Mouse (Mus musculus) CH12.LX (cell line): ENCODE results near the gene Myl7. TPM values are rescaled to one million over a fixed set of nuclear protein-coding genes. Genes with fewer than 3 reads are reported as not detected.

Experiments
- DNase-seq: peaks from one replicate; pipeline ENCODE4 v3.0.0-alpha.2; 2013; ENCODE audit errors: extremely low read depth
- H3K27ac ChIP-seq: 2 replicates; pipeline ENCODE4 v1.5.1; 2012; ENCODE audit warnings: low read depth, mild to moderate bottlenecking, control low read depth, moderate library complexity; ENCODE audit not compliant: insufficient read depth
- H3K27me3 ChIP-seq: replicated peaks from 2 replicates; pipeline ENCODE3; 2012; ENCODE audit warnings: inconsistent platforms
- H3K36me3 ChIP-seq, 2 experiments: replicated peaks in 1 of 2; 2 replicates each; pipeline versions ENCODE3 to v1.6.1; 2012; ENCODE audit warnings: inconsistent platforms in 1 of 2, low read length in 1 of 2, mild to moderate bottlenecking in 1 of 2, mixed read lengths in 1 of 2, moderate library complexity in 1 of 2; ENCODE audit not compliant: control insufficient read depth in 1 of 2, insufficient read depth in 1 of 2
- H3K4me1 ChIP-seq, 2 experiments: 2 replicates each; pipeline ENCODE4 v1.6.1; 2012; ENCODE audit warnings: inconsistent platforms in 1 of 2, moderate library complexity in 1 of 2; ENCODE audit not compliant: insufficient read depth in 2 of 2, control insufficient read depth in 1 of 2
- H3K4me2 ChIP-seq: 2 replicates; pipeline ENCODE4 v1.6.1; 2012; ENCODE audit warnings: low read depth, mild to moderate bottlenecking, control low read depth; ENCODE audit not compliant: poor library complexity, insufficient read depth, severe bottlenecking
- H3K4me3 ChIP-seq, 3 experiments: fragments of 150-350 bp in 1 of 3; sonication (generic) in 1 of 3; replicated peaks in 1 of 3; 2 replicates each; pipeline versions ENCODE3 to v1.5.1; 2011 to 2012; ENCODE audit warnings: low read depth in 2 of 3, low read length in 2 of 3, mild to moderate bottlenecking in 2 of 3, moderate library complexity in 2 of 3, control low read depth in 1 of 3, improper control_type of control experiment in 1 of 3, inconsistent platforms in 1 of 3, mixed read lengths in 1 of 3; ENCODE audit not compliant: poor library complexity in 1 of 3
- H3K79me2 ChIP-seq: replicated peaks from 2 replicates; pipeline ENCODE4 v1.6.1; 2012; ENCODE audit warnings: mild to moderate bottlenecking, moderate library complexity; ENCODE audit not compliant: control insufficient read depth, poor library complexity, insufficient read depth, severe bottlenecking; ENCODE audit errors: extremely low read depth
- H3K9ac ChIP-seq: 2 replicates; pipeline ENCODE4 v1.6.1; 2012; ENCODE audit warnings: low read depth, mild to moderate bottlenecking, control low read depth, moderate library complexity; ENCODE audit not compliant: insufficient read depth
- H3K9me3 ChIP-seq: replicated peaks from 2 replicates; pipeline ENCODE3; 2012; ENCODE audit warnings: low read length, inconsistent platforms, mixed read lengths
- BHLHE40 ChIP-seq: IDR thresholded peaks from 2 replicates; pipeline ENCODE4 v1.6.1; 2011; ENCODE audit warnings: mild to moderate bottlenecking, low read depth, low read length, improper control_type of control experiment
- CTCF ChIP-seq, 2 experiments: IDR thresholded peaks in 1 of 2; conservative IDR thresholded peaks in 1 of 2; 2 replicates each; pipeline ENCODE4 v1.5.1; 2011 to 2012; ENCODE audit warnings: low read depth in 2 of 2, low read length in 2 of 2, improper control_type of control experiment in 1 of 2, inconsistent platforms in 1 of 2, mild to moderate bottlenecking in 1 of 2, moderate library complexity in 1 of 2
- E2F4 ChIP-seq: IDR thresholded peaks from 2 replicates; pipeline ENCODE4 v1.6.1; 2011; ENCODE audit warnings: low read depth, low read length, improper control_type of control experiment; ENCODE audit not compliant: insufficient replicate concordance
- ETS1 ChIP-seq: conservative IDR thresholded peaks from 2 replicates; pipeline ENCODE4 v1.6.1; 2012; ENCODE audit warnings: low read depth, mild to moderate bottlenecking, inconsistent platforms, low read length, improper control_type of control experiment, moderate library complexity
- GABPA ChIP-seq: IDR thresholded peaks from 2 replicates; pipeline ENCODE4 v1.6.1; 2012; ENCODE audit warnings: low read depth, low read length, improper control_type of control experiment, inconsistent platforms; ENCODE audit not compliant: insufficient replicate concordance
- HCFC1 ChIP-seq: IDR thresholded peaks from 2 replicates; pipeline ENCODE4 v1.6.1; 2012; ENCODE audit warnings: low read depth, mild to moderate bottlenecking, inconsistent platforms, low read length, improper control_type of control experiment
- JUN ChIP-seq: IDR thresholded peaks from 2 replicates; pipeline ENCODE4 v1.6.1; 2011; ENCODE audit warnings: low read depth, mild to moderate bottlenecking, low read length, improper control_type of control experiment, moderate library complexity; ENCODE audit not compliant: insufficient read depth
- MAZ ChIP-seq: IDR thresholded peaks from 2 replicates; pipeline ENCODE4 v1.6.1; 2012; ENCODE audit warnings: low read depth, mild to moderate bottlenecking, inconsistent platforms, low read length, improper control_type of control experiment, moderate library complexity
- NELFE ChIP-seq: IDR thresholded peaks from 2 replicates; pipeline ENCODE4 v1.6.1; 2011; ENCODE audit warnings: low read depth, low read length, improper control_type of control experiment
- NRF1 ChIP-seq: IDR thresholded peaks from 2 replicates; pipeline ENCODE4 v1.6.1; 2014; ENCODE audit warnings: low read depth, mild to moderate bottlenecking, inconsistent platforms, low read length, improper control_type of control experiment, moderate library complexity
- PAX5 ChIP-seq: IDR thresholded peaks from 2 replicates; pipeline ENCODE4 v1.6.1; 2012; ENCODE audit warnings: low read length, inconsistent platforms, mixed read lengths
- POLR2A ChIP-seq: IDR thresholded peaks from 2 replicates; pipeline ENCODE4 v1.6.1; 2011; ENCODE audit warnings: low read depth, mild to moderate bottlenecking, improper control_type of control experiment, low read length
- POLR2AphosphoS2 ChIP-seq: IDR thresholded peaks from 2 replicates; pipeline ENCODE4 v1.6.1; 2011; ENCODE audit warnings: low read depth, low read length, improper control_type of control experiment
- UBTF ChIP-seq: IDR thresholded peaks from 2 replicates; pipeline ENCODE4 v1.6.1; 2012; ENCODE audit warnings: low read depth, mild to moderate bottlenecking, inconsistent platforms, low read length, improper control_type of control experiment, moderate library complexity
- USF1 ChIP-seq: IDR thresholded peaks from 2 replicates; pipeline ENCODE4 v1.6.1; 2014; ENCODE audit warnings: low read depth, mild to moderate bottlenecking, inconsistent platforms, low read length, improper control_type of control experiment
- USF2 ChIP-seq: conservative IDR thresholded peaks from 2 replicates; pipeline ENCODE4 v1.6.1; 2011; ENCODE audit warnings: low read depth, low read length, improper control_type of control experiment
- ZNF384 ChIP-seq: IDR thresholded peaks from 2 replicates; pipeline ENCODE4 v1.6.1; 2012; ENCODE audit warnings: low read depth, low read length, improper control_type of control experiment, inconsistent platforms
- dilution Hi-C: fragments of 300-500 bp; cut with MboI; formaldehyde crosslinking; loops from 2 replicates; pipeline ENCODE4 v1.14.3; 2020; ENCODE audit warnings: low sequenced_read_pairs; ENCODE audit not compliant: extremely low pct_unique_long_range_greater_than_20kb, extremely low pct_ligation_motif_present
- in situ Hi-C: fragments of 300-500 bp; cut with MboI; formaldehyde crosslinking; loops from 3 replicates; pipeline ENCODE4 v1.14.3; 2019; ENCODE audit warnings: low sequenced_read_pairs, low pct_ligation_motif_present, low pct_unique_long_range_greater_than_20kb, mixed read lengths
- polyA plus RNA-seq: library from polyadenylated mRNA; unstranded; fragments of >175 nt; gene quantifications from 2 replicates; pipeline ENCODE4 v1.2.1, GENCODE M21; 2012; ENCODE audit warnings: low read depth; ENCODE audit not compliant: insufficient read length
- total RNA-seq, 2 experiments: library from RNA; depleted of rRNA; stranded (reverse); fragments of 300-350 nt in 1 of 2; fragments of >200 nt in 1 of 2; gene quantifications; 2 replicates each; pipeline ENCODE4 v1.2.3; 2012 to 2014

Gene Myl7
- 0.42 TPM in 1 of 2 replicates, not detected in the other for total RNA-seq (2012; rRNA removed)
- total RNA-seq (2014; rRNA removed) = not detected in 2 replicates
- 0.44 TPM in 1 of 2 replicates, not detected in the other for polyA plus RNA-seq

DNA sequence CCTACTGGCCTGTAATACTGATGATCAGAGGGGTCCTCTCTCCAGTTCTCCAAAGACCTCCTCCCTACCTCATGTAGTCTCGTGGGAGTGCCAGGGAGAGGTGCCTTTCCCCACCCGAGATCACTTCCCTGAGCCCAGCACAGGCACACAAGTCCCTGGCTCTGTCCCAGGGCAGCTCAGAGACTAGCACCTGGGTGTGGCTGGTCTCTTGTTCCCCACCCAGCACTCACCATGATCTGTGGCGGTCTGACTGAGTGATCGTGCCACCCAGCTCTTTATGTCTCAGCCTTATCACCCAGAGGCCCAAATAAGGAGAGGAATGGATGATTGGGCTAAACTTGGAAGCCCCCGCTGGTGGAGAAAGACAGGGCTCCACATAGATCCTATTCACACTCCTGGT is at the start of gene Myl7:
Gene Myl7, minus strand, starts transcription at position 252 of the 400 bp plus-strand sequence.
- Histone ChIP-seq H3K4me3 (no peak within 1 kb of the TSS), H3K27ac (no peak within 1 kb of the TSS), H3K9me3 (no peaks in the 10 kb centered on the region), H3K4me2 (no peak within 1 kb of the TSS), H3K36me3 (no peaks in the 10 kb centered on the region), H3K9ac (no peak within 1 kb of the TSS), H3K27me3 (peaks cover 11% of the 10 kb centered on the region), H3K79me2 (no peaks in the 10 kb centered on the region), H3K4me1 (peaks cover 30 to 35% of the 10 kb centered on the region in 2 experiments)
- TF ChIP-seq ZNF384 (no peak), BHLHE40 (no peak), CTCF (conservative IDR thresholded peaks at IDR 0.05 in 1 of 2, IDR thresholded peaks at IDR 0.05 in 1 of 2; ENCODE audit: low read depth in 2 of 2, low read length in 2 of 2) (no peak), PAX5 (no peak), UBTF (no peak), GABPA (no peak), NELFE (no peak), JUN (no peak), HCFC1 (no peak), USF1 (no peak), MAZ (no peak), POLR2AphosphoS2 (no peak), NRF1 (no peak), POLR2A (no peak)
- DNase-seq = no peak
- in situ Hi-C loops = no loop called here
- dilution Hi-C loops = no loop called here

DNA sequence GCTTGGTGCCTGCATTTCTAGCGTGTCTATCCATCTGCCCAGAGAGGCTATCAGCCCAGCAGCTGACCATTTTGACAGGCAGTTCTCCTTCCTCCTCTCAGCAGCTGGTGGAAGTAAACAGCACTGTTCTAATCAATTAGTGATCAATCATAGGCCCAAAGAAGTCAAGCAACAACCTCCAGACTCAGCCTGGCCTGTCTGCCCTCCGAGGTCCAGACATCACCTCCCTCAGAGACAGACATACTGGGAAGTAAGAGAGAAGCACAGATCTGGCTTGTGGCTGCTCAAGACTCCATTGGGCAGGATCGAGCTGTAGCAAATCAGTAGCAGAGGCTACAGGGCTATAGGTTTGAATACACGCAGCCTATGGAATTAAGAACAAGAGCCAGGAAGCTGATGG is 49.2 kb upstream of the Myl7 start:
- dilution Hi-C loops = no loop called here
- Histone ChIP-seq H3K9me3 (peaks cover 4% of the 10 kb centered on the region), H3K36me3 (no peaks in the 10 kb centered on the region), H3K27me3 (no peaks in the 10 kb centered on the region), H3K4me2 (no peak overlapping the region), H3K79me2 (no peaks in the 10 kb centered on the region), H3K9ac (no peak overlapping the region), H3K4me3 (no peak overlapping the region), H3K4me1 (peaks cover 12 to 36% of the 10 kb centered on the region in 2 experiments), H3K27ac (no peak overlapping the region)
- in situ Hi-C loops = no loop called here
- DNase-seq = no peak
- TF ChIP-seq E2F4 (no peak), NELFE (no peak), ETS1 (no peak), MAZ (no peak), USF2 (no peak)
